Mouse (Mus musculus): ENCODE measurements around the gene Smug1.

- TF ChIP-seq CTCF (IDR thresholded peaks at IDR 0.05; ENCODE audit: control insufficient read depth, insufficient read depth, insufficient replicate concordance, low read depth, low read length) (peak; percentile 44; the same call in 1 of the 2 replicates), POLR2A (IDR thresholded peaks at IDR 0.05; ENCODE audit: control insufficient read depth, low read depth, low read length) (no peak)
These were observed 45.5 kb downstream of the Smug1 start for GRCm38 (mm10) chr15:103121416-103121815.

Data from testis, adult 2 months (tissue).